Mouse (Mus musculus): ENCODE data around the gene Irs2. TPM values are rescaled to one million over a fixed set of nuclear protein-coding genes. Genes with fewer than 3 reads are reported as not detected.

Gene Irs2
- polyA plus RNA-seq, 1 experiment: 5.2 TPM

GRCm38 (mm10) chr8:11004781-11005459 is 3.3 kb downstream of the Irs2 start:
- H3K4me1 ChIP-seq (ENCODE audit: control insufficient read depth, insufficient read depth, low read length): peaks cover 23% of the 10 kb centered on the region
- no peak overlapping the region for H3K27ac ChIP-seq (ENCODE audit: insufficient read depth, low read depth, low read length)
- TF ChIP-seq CTCF (IDR thresholded peaks at IDR 0.05; ENCODE audit: low read depth, low read length): no peak
- no peak for TF ChIP-seq POLR2A (IDR thresholded peaks at IDR 0.05; ENCODE audit: borderline replicate concordance, low read depth, low read length)
- H3K4me3 ChIP-seq (ENCODE audit: insufficient read depth, low read length): no peak overlapping the region

DNA sequence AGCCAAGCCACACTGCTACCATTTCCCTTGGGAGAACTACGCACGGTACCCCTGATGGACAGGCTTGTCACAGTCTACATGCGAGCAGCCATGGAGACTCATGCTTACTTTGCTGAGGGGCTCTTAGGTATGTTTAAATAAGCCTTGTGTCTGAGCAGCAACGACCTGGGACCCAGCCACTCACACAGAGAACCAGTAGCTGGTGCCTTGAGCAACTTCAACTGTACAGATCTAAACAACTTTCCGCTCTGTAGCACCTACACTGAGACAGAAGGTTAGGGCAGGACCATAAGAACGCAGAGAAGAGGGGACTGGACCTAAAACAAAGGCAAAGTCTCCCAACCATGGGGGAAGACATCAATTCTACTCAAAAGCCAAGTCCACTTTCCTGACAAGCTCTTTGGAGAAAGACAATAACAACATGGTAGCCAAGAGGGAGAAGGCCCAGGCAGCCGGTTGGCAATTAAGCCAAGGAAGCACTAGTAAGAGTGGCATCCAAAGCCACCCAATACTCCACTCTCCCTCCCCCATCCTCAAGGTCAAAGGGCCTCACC is 4.3 kb downstream of the Irs2 start:
- no peak overlapping the region for H3K4me3 ChIP-seq (ENCODE audit: insufficient read depth, low read length)
- TF ChIP-seq POLR2A (IDR thresholded peaks at IDR 0.05; ENCODE audit: borderline replicate concordance, low read depth, low read length) (no peak), CTCF (IDR thresholded peaks at IDR 0.05; ENCODE audit: low read depth, low read length) (no peak)
- H3K4me1 ChIP-seq (ENCODE audit: control insufficient read depth, insufficient read depth, low read length): peaks cover 23% of the 10 kb centered on the region
- H3K27ac ChIP-seq (ENCODE audit: insufficient read depth, low read depth, low read length): no peak overlapping the region

GRCm38 (mm10) chr8:11003253-11003652 is 5.0 kb downstream of the Irs2 start:
- Histone ChIP-seq H3K4me3 (ENCODE audit: insufficient read depth, low read length) (no peak overlapping the region), H3K27ac (ENCODE audit: insufficient read depth, low read depth, low read length) (no peak overlapping the region), H3K4me1 (ENCODE audit: control insufficient read depth, insufficient read depth, low read length) (peaks cover 23% of the 10 kb centered on the region)
- TF ChIP-seq POLR2A (IDR thresholded peaks at IDR 0.05; ENCODE audit: borderline replicate concordance, low read depth, low read length): no peak
- TF ChIP-seq CTCF (IDR thresholded peaks at IDR 0.05; ENCODE audit: low read depth, low read length): no peak

DNA sequence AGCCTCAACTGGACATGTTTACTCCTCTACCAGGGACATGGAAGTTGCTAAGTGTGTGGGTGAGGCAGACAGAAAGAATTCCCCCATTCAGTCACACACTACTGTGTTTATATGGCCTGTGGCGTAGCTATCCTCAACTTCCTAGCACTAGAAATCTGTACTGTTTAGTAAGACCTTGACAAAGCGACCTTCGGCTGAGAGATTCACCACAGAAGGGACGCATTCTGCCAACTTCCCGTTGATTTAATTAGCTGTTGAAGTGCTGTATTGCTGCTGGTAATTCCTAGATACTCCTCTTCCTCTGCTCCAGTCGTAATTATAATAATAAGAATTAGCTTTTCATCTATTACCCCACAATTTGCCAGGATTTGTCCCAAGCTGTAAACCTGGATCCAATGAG is 5.4 kb downstream of the Irs2 start:
- Histone ChIP-seq H3K4me3 (ENCODE audit: insufficient read depth, low read length) (no peak overlapping the region), H3K4me1 (ENCODE audit: control insufficient read depth, insufficient read depth, low read length) (peaks cover 23% of the 10 kb centered on the region), H3K27ac (ENCODE audit: insufficient read depth, low read depth, low read length) (no peak overlapping the region)
- TF ChIP-seq CTCF (IDR thresholded peaks at IDR 0.05; ENCODE audit: low read depth, low read length): no peak
- TF ChIP-seq POLR2A (IDR thresholded peaks at IDR 0.05; ENCODE audit: borderline replicate concordance, low read depth, low read length): no peak

DNA sequence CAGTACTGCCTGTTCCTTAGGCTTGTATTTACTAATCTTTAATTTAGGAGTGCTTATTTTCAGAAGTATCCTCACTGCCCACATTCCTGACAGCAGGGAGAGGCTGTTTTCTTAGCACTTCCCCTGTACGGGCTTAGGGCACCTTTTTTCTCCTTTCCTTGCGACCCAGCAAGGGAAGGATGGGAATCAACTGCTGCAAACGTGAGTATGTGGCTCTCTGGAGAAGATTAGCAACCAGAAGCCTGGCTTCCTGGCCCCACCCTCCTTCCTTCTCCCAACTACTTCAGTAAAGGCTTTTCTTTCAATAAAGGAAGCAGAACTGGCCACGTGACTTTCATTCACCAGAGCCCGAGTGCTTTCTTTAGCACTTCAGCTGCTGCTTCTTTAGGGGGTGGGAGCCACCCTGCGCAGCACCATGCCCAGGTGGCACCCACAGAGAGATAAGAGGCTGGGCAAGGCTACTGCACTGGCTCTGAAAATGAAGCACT is 7.2 kb downstream of the Irs2 start:
- TF ChIP-seq CTCF (IDR thresholded peaks at IDR 0.05; ENCODE audit: low read depth, low read length): no peak
- no peak for TF ChIP-seq POLR2A (IDR thresholded peaks at IDR 0.05; ENCODE audit: borderline replicate concordance, low read depth, low read length)
- Histone ChIP-seq H3K27ac (ENCODE audit: insufficient read depth, low read depth, low read length) (no peak overlapping the region), H3K4me1 (ENCODE audit: control insufficient read depth, insufficient read depth, low read length) (peaks cover 23% of the 10 kb centered on the region), H3K4me3 (ENCODE audit: insufficient read depth, low read length) (peak overlapping the region; percentile 23; the same call in 1 of the 2 replicates)

DNA sequence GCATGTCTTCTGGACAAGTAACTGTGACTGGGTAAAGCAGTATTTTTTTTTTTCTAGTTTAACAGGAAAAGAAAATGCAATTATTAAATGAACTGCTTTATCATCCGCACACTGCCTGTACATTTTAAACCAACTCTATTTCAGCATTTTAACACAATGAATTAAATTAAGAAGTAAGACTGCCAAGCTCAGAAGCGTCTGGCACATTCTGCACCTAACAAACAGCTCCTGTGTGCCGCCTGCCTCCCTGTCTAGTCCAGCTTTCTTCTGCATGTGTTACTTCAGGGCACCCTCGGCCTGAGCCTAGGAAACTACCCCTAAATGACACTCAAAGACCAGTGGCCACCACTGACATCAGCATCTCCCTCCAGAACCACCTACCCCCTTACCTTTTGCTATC is 8.7 kb downstream of the Irs2 start:
- H3K4me3 ChIP-seq (ENCODE audit: insufficient read depth, low read length): no peak overlapping the region
- H3K27ac ChIP-seq (ENCODE audit: insufficient read depth, low read depth, low read length): no peak overlapping the region
- TF ChIP-seq CTCF (IDR thresholded peaks at IDR 0.05; ENCODE audit: low read depth, low read length) (no peak), POLR2A (IDR thresholded peaks at IDR 0.05; ENCODE audit: borderline replicate concordance, low read depth, low read length) (no peak)
- peaks cover 23% of the 10 kb centered on the region for H3K4me1 ChIP-seq (ENCODE audit: control insufficient read depth, insufficient read depth, low read length)

DNA sequence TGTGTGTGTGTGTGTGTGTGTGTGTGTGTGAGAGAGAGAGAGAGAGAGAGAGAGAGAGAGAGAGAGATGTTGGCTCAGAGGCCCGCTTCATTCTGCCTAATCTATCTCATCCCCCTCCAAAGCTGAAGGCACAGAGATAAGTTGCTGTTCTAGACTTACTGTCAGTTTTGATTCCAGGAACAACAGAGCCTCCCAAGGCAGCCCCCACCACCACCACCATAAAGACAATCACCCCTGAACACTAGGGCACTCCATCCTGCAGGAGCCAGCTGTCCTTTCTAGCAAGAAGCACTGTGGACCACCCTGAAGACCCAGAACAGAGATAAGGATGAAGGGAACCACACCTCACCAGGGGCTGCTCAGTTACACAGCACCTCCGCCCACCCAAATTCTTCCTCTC is 12.0 kb downstream of the Irs2 start:
- no peak for TF ChIP-seq POLR2A (IDR thresholded peaks at IDR 0.05; ENCODE audit: borderline replicate concordance, low read depth, low read length)
- TF ChIP-seq CTCF (IDR thresholded peaks at IDR 0.05; ENCODE audit: low read depth, low read length): no peak
- no peak overlapping the region for H3K4me3 ChIP-seq (ENCODE audit: insufficient read depth, low read length)
- no peak overlapping the region for H3K27ac ChIP-seq (ENCODE audit: insufficient read depth, low read depth, low read length)
- H3K4me1 ChIP-seq (ENCODE audit: control insufficient read depth, insufficient read depth, low read length): peaks cover 5% of the 10 kb centered on the region

DNA sequence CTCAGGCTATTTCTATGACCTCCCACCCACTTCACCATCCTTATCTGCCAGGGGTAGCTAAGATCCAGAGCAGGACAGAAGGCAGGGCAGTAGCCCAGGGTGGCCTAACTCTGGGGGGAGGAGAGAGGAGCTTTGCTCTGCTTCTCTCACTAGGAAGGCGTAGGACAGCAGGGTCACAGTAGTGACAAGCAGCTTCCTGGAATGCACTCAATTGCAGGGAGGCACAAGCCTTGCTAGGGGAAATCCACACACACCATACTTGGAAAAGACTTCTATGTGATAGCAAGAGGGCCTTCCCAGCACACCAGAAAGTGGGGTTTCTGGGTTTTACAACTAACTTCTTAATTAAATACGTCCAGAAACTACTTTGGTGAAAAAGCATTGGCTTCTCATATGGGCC is 12.5 kb downstream of the Irs2 start:
- Histone ChIP-seq H3K27ac (ENCODE audit: insufficient read depth, low read depth, low read length) (no peak overlapping the region), H3K4me1 (ENCODE audit: control insufficient read depth, insufficient read depth, low read length) (peaks cover 6% of the 10 kb centered on the region), H3K4me3 (ENCODE audit: insufficient read depth, low read length) (no peak overlapping the region)
- no peak for TF ChIP-seq POLR2A (IDR thresholded peaks at IDR 0.05; ENCODE audit: borderline replicate concordance, low read depth, low read length)
- no peak for TF ChIP-seq CTCF (IDR thresholded peaks at IDR 0.05; ENCODE audit: low read depth, low read length)

GRCm38 (mm10) chr8:10994390-10994954 is 13.8 kb downstream of the Irs2 start:
- Histone ChIP-seq H3K27ac (ENCODE audit: insufficient read depth, low read depth, low read length) (no peak overlapping the region), H3K4me1 (ENCODE audit: control insufficient read depth, insufficient read depth, low read length) (peaks cover 9% of the 10 kb centered on the region; the same call in 1 of the 2 replicates), H3K4me3 (ENCODE audit: insufficient read depth, low read length) (no peak overlapping the region)
- no peak for TF ChIP-seq POLR2A (IDR thresholded peaks at IDR 0.05; ENCODE audit: borderline replicate concordance, low read depth, low read length)
- TF ChIP-seq CTCF (IDR thresholded peaks at IDR 0.05; ENCODE audit: low read depth, low read length): no peak

GRCm38 (mm10) chr8:10993582-10994216 is 14.6 kb downstream of the Irs2 start:
- H3K27ac ChIP-seq (ENCODE audit: insufficient read depth, low read depth, low read length): no peak overlapping the region
- no peak overlapping the region for H3K4me3 ChIP-seq (ENCODE audit: insufficient read depth, low read length)
- peaks cover 9% of the 10 kb centered on the region; the same call in 1 of the 2 replicates for H3K4me1 ChIP-seq (ENCODE audit: control insufficient read depth, insufficient read depth, low read length)
- TF ChIP-seq CTCF (IDR thresholded peaks at IDR 0.05; ENCODE audit: low read depth, low read length) (no peak), POLR2A (IDR thresholded peaks at IDR 0.05; ENCODE audit: borderline replicate concordance, low read depth, low read length) (no peak)

Data from bone marrow macrophage, adult 2 months (primary cell).